Mouse (Mus musculus): ENCODE data around the gene Alkbh7.

Gene Alkbh7

GRCm38 (mm10) chr17:56997029-56997667 lies at the start of gene Alkbh7:
Alkbh7 (plus strand) TSS chr17:56997339.
- peak; percentile 97 for DNase-seq (ENCODE audit: low read depth, low spot score)

- DNase-seq (ENCODE audit: low read depth, low spot score) = peak; percentile 51
Measured at GRCm38 (mm10) chr17:56950915-56951314, 46.2 kb upstream of the Alkbh7 start.

GRCm38 (mm10) chr17:56952639-56953038 lies 44.5 kb upstream of the Alkbh7 start:
- no peak for DNase-seq (ENCODE audit: low read depth, low spot score)

GRCm38 (mm10) chr17:56954871-56955270 lies 42.3 kb upstream of the Alkbh7 start:
- no peak for DNase-seq (ENCODE audit: low read depth, low spot score)

- no peak for DNase-seq (ENCODE audit: low read depth, low spot score)
Measured at GRCm38 (mm10) chr17:56957763-56958429, 39.2 kb upstream of the Alkbh7 start.

- no peak for DNase-seq (ENCODE audit: low read depth, low spot score)
Measured at GRCm38 (mm10) chr17:56958667-56959066, 38.5 kb upstream of the Alkbh7 start.

GRCm38 (mm10) chr17:56961880-56962279 lies 35.3 kb upstream of the Alkbh7 start:
- no peak for DNase-seq (ENCODE audit: low read depth, low spot score)

GRCm38 (mm10) chr17:56962642-56963405 lies 34.3 kb upstream of the Alkbh7 start:
- no peak for DNase-seq (ENCODE audit: low read depth, low spot score)

GRCm38 (mm10) chr17:56963646-56964045 lies 33.5 kb upstream of the Alkbh7 start:
- DNase-seq (ENCODE audit: low read depth, low spot score) = no peak

- no peak for DNase-seq (ENCODE audit: low read depth, low spot score)
Measured at GRCm38 (mm10) chr17:56969321-56969720, 27.8 kb upstream of the Alkbh7 start.

- DNase-seq (ENCODE audit: low read depth, low spot score) = no peak
Measured at GRCm38 (mm10) chr17:56970081-56970480, 27.1 kb upstream of the Alkbh7 start.

- DNase-seq (ENCODE audit: low read depth, low spot score) = no peak
Measured at GRCm38 (mm10) chr17:56973956-56974707, 23.0 kb upstream of the Alkbh7 start.

- DNase-seq (ENCODE audit: low read depth, low spot score) = no peak
Measured at GRCm38 (mm10) chr17:56974708-56975240, 22.4 kb upstream of the Alkbh7 start.

- no peak for DNase-seq (ENCODE audit: low read depth, low spot score)
Measured at GRCm38 (mm10) chr17:56975391-56975790, 21.7 kb upstream of the Alkbh7 start.

- DNase-seq (ENCODE audit: low read depth, low spot score) = no peak
Measured at GRCm38 (mm10) chr17:56976531-56977390, 20.4 kb upstream of the Alkbh7 start.

GRCm38 (mm10) chr17:56979524-56979923 lies 17.6 kb upstream of the Alkbh7 start:
- DNase-seq (ENCODE audit: low read depth, low spot score) = no peak

- no peak for DNase-seq (ENCODE audit: low read depth, low spot score)
Measured at GRCm38 (mm10) chr17:56981049-56981448, 16.1 kb upstream of the Alkbh7 start.

- DNase-seq (ENCODE audit: low read depth, low spot score) = no peak
Measured at GRCm38 (mm10) chr17:56982013-56982412, 15.1 kb upstream of the Alkbh7 start, which contains the start of gene Acer1. Acer1 (minus strand) TSS chr17:56982126.

GRCm38 (mm10) chr17:56984886-56985285 lies 12.3 kb upstream of the Alkbh7 start:
- DNase-seq (ENCODE audit: low read depth, low spot score) = no peak

- DNase-seq (ENCODE audit: low read depth, low spot score) = no peak
Measured at GRCm38 (mm10) chr17:56985656-56986055, 11.5 kb upstream of the Alkbh7 start.

Measured in mesoderm, embryonic 11.5 days (tissue).